Mouse (Mus musculus): Measurements from ENCODE around the gene Hcfc1r1. TPM values are rescaled to one million over a fixed set of nuclear protein-coding genes. Genes with fewer than 3 reads are reported as not detected.
A peak's percentile ranks its signal among the peaks of the same experiment; 100 is the strongest.

The Hcfc1r1 gene
- polyA plus RNA-seq, 1 experiment from 2014 or later: 93.1 TPM

- H3K9ac ChIP-seq (ENCODE audit: low read length): 0 out of 2 replicates have a peak overlapping the region, but pooled peaks have one; percentile 60
- H3K9me3 ChIP-seq (replicated peaks; ENCODE audit: control insufficient read depth, low read length): no peaks in the 10 kb centered on the region
Measured at GRCm38 (mm10) chr17:23680336-23680735, 6.9 kb downstream of the Hcfc1r1 start.

GRCm38 (mm10) chr17:23681086-23681485 is 7.7 kb downstream of the Hcfc1r1 start:
- H3K4me3 ChIP-seq (replicated peaks; ENCODE audit: low read length): no peak overlapping the region
- H3K27ac ChIP-seq (ENCODE audit: low read length): peak overlapping the region; percentile 57
- no peaks in the 10 kb centered on the region for H3K36me3 ChIP-seq (ENCODE audit: control insufficient read depth, insufficient read depth, low read length)
- H3K9ac ChIP-seq (ENCODE audit: low read length): no peak overlapping the region
- H3K4me1 ChIP-seq (ENCODE audit: control insufficient read depth, insufficient read depth, low read length): peaks cover 30% of the 10 kb centered on the region; the same call in 1 of the 2 replicates
- 0 out of 2 replicates have a peak overlapping the region, but pooled peaks have one; percentile 10 for H3K4me2 ChIP-seq (ENCODE audit: low read depth, low read length)
- WGBS: 46% methylated on average over 10 of the region's 10 CpGs
- 0 out of 2 replicates have a peak, but pooled peaks have one; percentile 26 for ATAC-seq (ENCODE audit: insufficient read depth, low FRiP score)
- no peaks in the 10 kb centered on the region for H3K9me3 ChIP-seq (replicated peaks; ENCODE audit: control insufficient read depth, low read length)
- peaks cover 28% of the 10 kb centered on the region for H3K27me3 ChIP-seq (ENCODE audit: control insufficient read depth, insufficient read depth, low read length)

More at GRCm38 (mm10) chr17:23680336-23680735, 6.9 kb downstream of the Hcfc1r1 start:
- H3K27me3 ChIP-seq (ENCODE audit: control insufficient read depth, insufficient read depth, low read length): peaks cover 28% of the 10 kb centered on the region
- peak overlapping the region; percentile 44 for H3K4me3 ChIP-seq (replicated peaks; ENCODE audit: low read length)
- ATAC-seq (ENCODE audit: insufficient read depth, low FRiP score): no peak
- peak overlapping the region; percentile 51 for H3K4me2 ChIP-seq (ENCODE audit: low read depth, low read length)
- 59% methylated on average over 9 of the region's 9 CpGs for WGBS
- H3K27ac ChIP-seq (ENCODE audit: low read length): 0 out of 2 replicates have a peak overlapping the region, but pooled peaks have one; percentile 34
- peaks cover 37% of the 10 kb centered on the region for H3K4me1 ChIP-seq (ENCODE audit: control insufficient read depth, insufficient read depth, low read length)
- no peaks in the 10 kb centered on the region for H3K36me3 ChIP-seq (ENCODE audit: control insufficient read depth, insufficient read depth, low read length)

GRCm38 (mm10) chr17:23682092-23682491 is 8.7 kb downstream of the Hcfc1r1 start:
- Histone ChIP-seq H3K9me3 (replicated peaks; ENCODE audit: control insufficient read depth, low read length) (no peaks in the 10 kb centered on the region), H3K4me2 (ENCODE audit: low read depth, low read length) (no peak overlapping the region), H3K36me3 (ENCODE audit: control insufficient read depth, insufficient read depth, low read length) (no peaks in the 10 kb centered on the region), H3K4me3 (replicated peaks; ENCODE audit: low read length) (no peak overlapping the region), H3K27me3 (ENCODE audit: control insufficient read depth, insufficient read depth, low read length) (peaks cover 28% of the 10 kb centered on the region), H3K4me1 (ENCODE audit: control insufficient read depth, insufficient read depth, low read length) (peaks cover 24% of the 10 kb centered on the region; the same call in 1 of the 2 replicates), H3K9ac (ENCODE audit: low read length) (peak overlapping the region; percentile 32; the same call in 1 of the 2 replicates), H3K27ac (ENCODE audit: low read length) (peak overlapping the region; percentile 57)
- WGBS: 35% methylated on average over 4 of the region's 4 CpGs
- ATAC-seq (ENCODE audit: insufficient read depth, low FRiP score): peak; percentile 16; the same call in 1 of the 2 replicates

GRCm38 (mm10) chr17:23682530-23682929 is 9.1 kb downstream of the Hcfc1r1 start:
- Histone ChIP-seq H3K4me3 (replicated peaks; ENCODE audit: low read length) (no peak overlapping the region), H3K9me3 (replicated peaks; ENCODE audit: control insufficient read depth, low read length) (no peaks in the 10 kb centered on the region), H3K4me1 (ENCODE audit: control insufficient read depth, insufficient read depth, low read length) (peaks cover 24% of the 10 kb centered on the region; the same call in 1 of the 2 replicates), H3K27ac (ENCODE audit: low read length) (no peak overlapping the region), H3K36me3 (ENCODE audit: control insufficient read depth, insufficient read depth, low read length) (no peaks in the 10 kb centered on the region), H3K27me3 (ENCODE audit: control insufficient read depth, insufficient read depth, low read length) (peaks cover 28% of the 10 kb centered on the region), H3K9ac (ENCODE audit: low read length) (no peak overlapping the region), H3K4me2 (ENCODE audit: low read depth, low read length) (no peak overlapping the region)
- WGBS: 61% methylated on average over 3 of the region's 3 CpGs
- no peak for ATAC-seq (ENCODE audit: insufficient read depth, low FRiP score)

- H3K4me2 ChIP-seq (ENCODE audit: low read depth, low read length): peak overlapping the region; percentile 17
- H3K9ac ChIP-seq (ENCODE audit: low read length): peak overlapping the region; percentile 16; the same call in 1 of the 2 replicates
- H3K9me3 ChIP-seq (replicated peaks; ENCODE audit: control insufficient read depth, low read length): no peaks in the 10 kb centered on the region
- no peak overlapping the region for H3K4me3 ChIP-seq (replicated peaks; ENCODE audit: low read length)
- H3K36me3 ChIP-seq (ENCODE audit: control insufficient read depth, insufficient read depth, low read length): no peaks in the 10 kb centered on the region
- WGBS: 22% methylated on average over 15 of the region's 15 CpGs
- H3K27me3 ChIP-seq (ENCODE audit: control insufficient read depth, insufficient read depth, low read length): peaks cover 28% of the 10 kb centered on the region
- peaks cover 20% of the 10 kb centered on the region; the same call in 1 of the 2 replicates for H3K4me1 ChIP-seq (ENCODE audit: control insufficient read depth, insufficient read depth, low read length)
- no peak overlapping the region for H3K27ac ChIP-seq (ENCODE audit: low read length)
- ATAC-seq (ENCODE audit: insufficient read depth, low FRiP score): no peak
Measured at GRCm38 (mm10) chr17:23683226-23683625, 9.8 kb downstream of the Hcfc1r1 start.

GRCm38 (mm10) chr17:23683856-23684672 is 10.7 kb downstream of the Hcfc1r1 start, which contains the start of gene Cldn9:
TSS of gene Cldn9 (minus strand) at chr17:23684026.
- H3K36me3 ChIP-seq (ENCODE audit: control insufficient read depth, insufficient read depth, low read length): no peaks in the 10 kb centered on the region
- no peak within 1 kb of the TSS for H3K4me3 ChIP-seq (replicated peaks; ENCODE audit: low read length)
- H3K9ac ChIP-seq (ENCODE audit: low read length): peak within 1 kb of the TSS; percentile 16; the same call in 1 of the 2 replicates
- H3K9me3 ChIP-seq (replicated peaks; ENCODE audit: control insufficient read depth, low read length): no peaks in the 10 kb centered on the region
- H3K4me2 ChIP-seq (ENCODE audit: low read depth, low read length): peak within 1 kb of the TSS; percentile 17
- peaks cover 25% of the 10 kb centered on the region for H3K27me3 ChIP-seq (ENCODE audit: control insufficient read depth, insufficient read depth, low read length)
- ATAC-seq (ENCODE audit: insufficient read depth, low FRiP score): no peak; the same call in 1 of the 2 replicates
- peaks cover 20% of the 10 kb centered on the region; the same call in 1 of the 2 replicates for H3K4me1 ChIP-seq (ENCODE audit: control insufficient read depth, insufficient read depth, low read length)
- H3K27ac ChIP-seq (ENCODE audit: low read length): no peak within 1 kb of the TSS
- WGBS: 20% methylated on average over 15 of the region's 15 CpGs

- no peaks in the 10 kb centered on the region for H3K36me3 ChIP-seq (ENCODE audit: control insufficient read depth, insufficient read depth, low read length)
- no peak overlapping the region for H3K4me3 ChIP-seq (replicated peaks; ENCODE audit: low read length)
- 0 out of 2 replicates have a peak, but pooled peaks cover 2% of the 10 kb centered on the region for H3K27me3 ChIP-seq (ENCODE audit: control insufficient read depth, insufficient read depth, low read length)
- peaks cover 3% of the 10 kb centered on the region; the same call in 1 of the 2 replicates for H3K4me1 ChIP-seq (ENCODE audit: control insufficient read depth, insufficient read depth, low read length)
- ATAC-seq (ENCODE audit: insufficient read depth, low FRiP score): no peak
- H3K9me3 ChIP-seq (replicated peaks; ENCODE audit: control insufficient read depth, low read length): no peaks in the 10 kb centered on the region
- no peak overlapping the region for H3K4me2 ChIP-seq (ENCODE audit: low read depth, low read length)
- H3K27ac ChIP-seq (ENCODE audit: low read length): no peak overlapping the region
- no peak overlapping the region for H3K9ac ChIP-seq (ENCODE audit: low read length)
- WGBS: 73% methylated on average over 1 of the region's 1 CpGs
Measured at GRCm38 (mm10) chr17:23694491-23694890, 21.1 kb downstream of the Hcfc1r1 start.

GRCm38 (mm10) chr17:23695801-23696200 is 22.4 kb downstream of the Hcfc1r1 start:
- Histone ChIP-seq H3K27me3 (ENCODE audit: control insufficient read depth, insufficient read depth, low read length) (peaks cover 5% of the 10 kb centered on the region; the same call in 1 of the 2 replicates), H3K9ac (ENCODE audit: low read length) (no peak overlapping the region), H3K9me3 (replicated peaks; ENCODE audit: control insufficient read depth, low read length) (no peaks in the 10 kb centered on the region), H3K27ac (ENCODE audit: low read length) (no peak overlapping the region), H3K36me3 (ENCODE audit: control insufficient read depth, insufficient read depth, low read length) (no peaks in the 10 kb centered on the region), H3K4me2 (ENCODE audit: low read depth, low read length) (no peak overlapping the region), H3K4me3 (replicated peaks; ENCODE audit: low read length) (no peak overlapping the region), H3K4me1 (ENCODE audit: control insufficient read depth, insufficient read depth, low read length) (peaks cover 5% of the 10 kb centered on the region; the same call in 1 of the 2 replicates)
- ATAC-seq (ENCODE audit: insufficient read depth, low FRiP score): no peak
- WGBS: 23% methylated on average over 3 of the region's 3 CpGs
